Mouse (Mus musculus) v-Abl transformed pro-B cells (cell line): Measurements from ENCODE around the gene Eef1akmt1.

Experiments used
- in situ Hi-C, 2 experiments: fragments of 400-800 bp; cut with MboI; formaldehyde crosslinking; loops; one replicate each; pipeline ENCODE4 v1.15.1; 2025; ENCODE audit not compliant: unreplicated experiment in 2 of 2

Eef1akmt1 gene

DNA sequence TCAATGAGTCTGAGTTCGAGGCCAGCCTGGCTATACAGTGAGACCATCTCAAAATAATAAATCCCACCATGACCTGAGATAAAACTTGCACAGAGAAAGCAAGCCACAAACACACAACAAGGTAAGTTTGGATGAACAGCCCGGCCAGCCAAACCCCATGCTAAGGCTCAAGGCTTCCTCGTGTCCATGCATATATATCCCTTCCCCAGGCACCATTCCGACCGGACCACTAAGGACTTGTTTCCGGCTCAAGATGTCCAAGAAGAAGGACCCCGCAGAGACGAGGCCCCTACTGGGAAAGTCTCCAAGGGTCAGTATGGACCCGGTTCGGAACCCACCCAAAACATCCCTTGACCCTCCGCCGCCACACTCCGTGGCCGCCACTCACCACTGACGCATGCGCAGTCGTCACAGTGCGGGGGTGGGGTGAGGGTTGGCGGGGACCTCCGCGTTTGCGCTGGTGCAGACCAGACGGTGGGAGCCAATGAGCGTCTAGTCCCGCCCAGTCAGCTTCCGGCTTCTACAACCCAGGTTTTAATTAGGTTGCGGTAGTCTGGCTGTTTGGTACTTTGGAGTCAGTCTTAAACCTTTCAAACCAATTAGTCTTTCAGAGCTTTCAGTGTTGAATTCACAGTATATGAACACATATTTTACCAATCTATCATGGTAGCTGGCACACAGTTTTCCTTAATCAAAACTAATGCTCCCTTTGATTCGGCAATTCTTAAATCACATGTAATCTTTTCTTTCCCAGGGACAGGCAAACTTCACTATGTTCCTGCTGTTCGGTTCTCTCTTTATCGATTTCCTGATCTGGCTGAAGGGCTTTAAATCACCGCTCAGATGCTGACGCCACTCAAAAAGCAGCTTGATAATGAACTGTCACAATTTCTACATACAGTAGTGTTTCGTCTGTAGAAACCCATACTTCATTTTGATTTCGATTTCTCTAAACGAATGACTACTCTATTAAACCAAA, at the start of gene Eef1akmt1:
Gene Eef1akmt1, minus strand, starts transcription at position 458 of the 979 bp plus-strand sequence.
- in situ Hi-C loops = no loop called here

DNA sequence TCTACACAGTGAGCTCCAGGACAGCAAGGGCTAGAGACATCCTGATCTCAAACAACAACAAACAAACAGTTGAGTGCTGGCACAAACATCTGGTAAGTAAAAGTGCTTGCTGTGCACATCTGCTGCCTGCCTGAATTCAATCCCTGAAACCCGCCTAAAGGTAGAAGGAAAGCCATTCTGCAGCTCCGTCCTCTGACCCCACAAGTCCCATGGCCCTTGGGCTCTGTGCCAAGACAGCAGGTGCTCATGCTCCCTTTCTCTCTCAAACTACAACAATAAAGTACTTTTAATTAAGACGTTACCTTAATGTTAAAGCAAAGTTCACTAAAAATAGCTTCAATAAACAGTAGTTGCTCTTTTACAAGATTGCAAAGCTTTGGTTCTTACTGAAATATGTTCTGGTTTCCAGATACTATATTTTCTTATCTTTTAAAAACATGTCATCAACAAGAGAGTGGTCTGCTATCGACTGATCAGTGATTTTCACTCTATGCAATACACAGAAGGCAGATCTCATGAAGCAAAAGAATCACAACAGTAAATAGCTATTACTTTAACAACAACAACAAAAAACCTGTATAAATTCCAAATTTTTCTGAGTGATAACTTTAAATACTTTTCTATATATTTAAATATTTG, 49.3 kb upstream of the Eef1akmt1 start:
- in situ Hi-C loops = loop anchor here in 1 of 2 experiments (25.0 kb wide), 1 partner anchor 233 kb away; the partner anchor contains the start of gene Cryl1

- in situ Hi-C loops = loop anchor here (5.0 to 25.0 kb wide), 3 partner anchors 92 to 245 kb away; partner anchors contain the start of gene Cryl1 (in 1 of the 2)
Observed at GRCm38 (mm10) chr14:57619487-57619886, 48.1 kb upstream of the Eef1akmt1 start.

DNA sequence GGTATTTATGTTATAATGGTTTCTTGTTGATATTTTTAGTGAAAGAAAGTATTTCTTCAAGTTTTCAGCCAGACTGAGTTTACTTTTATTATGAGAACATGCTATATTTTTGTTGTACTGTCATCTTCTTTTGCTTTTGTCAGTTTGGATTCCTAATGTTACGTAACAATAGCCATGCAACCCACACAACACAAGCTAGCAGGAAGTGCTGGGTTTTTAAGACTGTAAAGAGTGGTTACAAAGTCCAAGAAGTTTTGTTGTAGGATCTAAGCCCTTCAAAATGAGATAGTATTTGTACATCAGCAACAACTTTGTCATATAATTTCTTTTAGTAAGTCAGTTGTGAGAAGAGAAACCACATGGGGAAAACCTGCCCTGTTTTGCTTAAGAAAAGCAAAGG, 46.3 kb upstream of the Eef1akmt1 start:
- in situ Hi-C loops = loop anchor here (5.0 to 25.0 kb wide), 3 partner anchors 90 to 243 kb away; partner anchors contain the start of gene Cryl1 (in 1 of the 2)

- in situ Hi-C loops = loop anchor here (5.0 to 25.0 kb wide), 3 partner anchors 89 to 242 kb away; partner anchors contain the start of gene Cryl1 (in 1 of the 2)
Observed at GRCm38 (mm10) chr14:57616339-57616965, 45.0 kb upstream of the Eef1akmt1 start.

- in situ Hi-C loops = loop anchor here (5.0 to 25.0 kb wide), 3 partner anchors 89 to 241 kb away; partner anchors contain the start of gene Cryl1 (in 1 of the 2)
Observed at GRCm38 (mm10) chr14:57615828-57616227, 44.4 kb upstream of the Eef1akmt1 start.

DNA sequence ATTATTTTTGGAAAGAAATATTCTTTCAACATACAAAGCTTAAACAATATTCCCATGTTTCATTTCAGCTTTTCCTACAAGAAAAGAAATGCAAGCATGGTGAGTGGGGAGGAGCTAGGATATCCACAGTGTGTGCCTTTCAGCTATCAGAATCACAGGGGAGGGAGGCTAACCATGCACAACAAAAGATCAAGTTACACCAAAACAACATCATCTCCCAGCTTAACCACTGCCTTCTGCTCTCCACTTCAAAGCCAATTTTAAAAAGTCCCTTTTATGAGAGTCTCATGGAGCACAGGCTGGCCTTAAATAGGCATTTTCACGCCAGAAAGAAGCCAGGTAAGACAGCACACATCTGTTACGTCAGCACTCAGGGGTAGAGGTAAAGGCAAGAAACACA, 39.6 kb upstream of the Eef1akmt1 start:
- in situ Hi-C loops = loop anchor here (10.0 to 25.0 kb wide), 2 partner anchors 224 to 236 kb away; partner anchors contain the start of gene Cryl1 (in 1 of the 2)

DNA sequence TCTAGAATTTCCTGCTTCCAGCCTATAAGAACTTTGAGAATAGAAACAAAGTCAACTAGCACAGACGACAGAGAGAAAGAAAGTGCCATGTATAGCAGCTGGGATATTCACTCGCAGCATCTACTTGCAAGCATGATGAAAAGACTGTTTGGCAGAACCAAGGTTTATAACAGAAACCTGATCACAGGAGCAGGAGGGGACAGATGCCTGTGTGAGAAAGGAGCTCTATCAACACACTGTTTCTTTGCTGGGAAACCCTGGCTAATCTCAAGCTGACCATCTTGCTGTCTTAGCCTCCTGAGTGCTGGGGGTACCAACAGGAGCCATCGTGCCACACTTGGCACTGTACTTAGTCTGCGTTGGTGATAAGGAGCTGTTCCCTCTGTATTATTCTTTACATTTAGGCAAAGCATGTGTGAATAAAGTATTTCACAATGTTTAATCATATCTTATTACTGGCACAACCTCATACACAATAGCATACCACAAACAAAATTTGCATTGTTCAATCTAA, 38.5 kb upstream of the Eef1akmt1 start:
- in situ Hi-C loops = loop anchor here (10.0 to 25.0 kb wide), 2 partner anchors 223 to 235 kb away; partner anchors contain the start of gene Cryl1 (in 1 of the 2)

DNA sequence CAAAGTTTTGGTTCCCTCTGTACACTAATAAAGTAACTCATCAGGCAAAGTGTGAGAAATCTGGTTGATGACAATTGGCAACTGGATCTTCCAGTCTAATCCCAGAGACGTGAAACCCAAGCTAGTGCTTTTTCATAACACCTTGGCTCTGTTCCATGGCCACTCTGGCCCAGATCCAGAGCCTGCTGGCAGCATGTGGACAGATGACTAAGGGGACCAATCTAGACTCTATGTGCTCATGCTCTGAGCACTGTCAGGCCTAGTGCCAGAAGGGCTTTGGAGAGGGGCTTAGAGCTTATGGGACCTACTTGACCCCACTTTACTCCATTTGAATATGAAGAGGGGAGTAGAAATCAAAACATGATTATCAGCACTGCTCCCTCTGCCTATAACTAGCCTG, 36.1 kb upstream of the Eef1akmt1 start:
- in situ Hi-C loops = loop anchor here in 1 of 2 experiments (25.0 kb wide), 1 partner anchor 220 kb away; the partner anchor contains the start of gene Cryl1

- in situ Hi-C loops = loop anchor here in 1 of 2 experiments (25.0 kb wide), 1 partner anchor 220 kb away; the partner anchor contains the start of gene Cryl1
Observed at GRCm38 (mm10) chr14:57606663-57607365, 35.4 kb upstream of the Eef1akmt1 start.

GRCm38 (mm10) chr14:57593279-57593678, 21.9 kb upstream of the Eef1akmt1 start:
- in situ Hi-C loops = no loop called here

GRCm38 (mm10) chr14:57591830-57592229, 20.4 kb upstream of the Eef1akmt1 start:
- in situ Hi-C loops = no loop called here

GRCm38 (mm10) chr14:57576364-57577060, 5.1 kb upstream of the Eef1akmt1 start:
- in situ Hi-C loops = no loop called here

GRCm38 (mm10) chr14:57574792-57575587, 3.6 kb upstream of the Eef1akmt1 start:
- in situ Hi-C loops = no loop called here

- in situ Hi-C loops = no loop called here
Observed at GRCm38 (mm10) chr14:57565626-57566025, 5.8 kb downstream of the Eef1akmt1 start.

- in situ Hi-C loops = no loop called here
Observed at GRCm38 (mm10) chr14:57556922-57557321, 14.5 kb downstream of the Eef1akmt1 start.

- in situ Hi-C loops = no loop called here
Observed at GRCm38 (mm10) chr14:57555471-57556070, 15.8 kb downstream of the Eef1akmt1 start.

GRCm38 (mm10) chr14:57554434-57554833, 17.0 kb downstream of the Eef1akmt1 start:
- in situ Hi-C loops = no loop called here
